Mouse (Mus musculus) small intestine, adult 2 months (tissue): Measurements from ENCODE around the gene Epb41l5. TPM values are rescaled to one million over a fixed set of nuclear protein-coding genes. Genes with fewer than 3 reads are reported as not detected.

Experiments used
- H3K27ac ChIP-seq: fragments of 200-500 bp; 2 replicates; pipeline ENCODE4 v1.5.1; 2012; ENCODE audit warnings: low read depth, low read length, control low read depth, inconsistent platforms; ENCODE audit not compliant: insufficient read depth
- H3K27me3 ChIP-seq: fragments of 200-500 bp; 2 replicates; pipeline ENCODE4 v1.6.1; 2012; ENCODE audit warnings: mild to moderate bottlenecking, moderate library complexity, low read length, inconsistent platforms; ENCODE audit not compliant: control insufficient read depth, insufficient read depth
- H3K36me3 ChIP-seq: fragments of 200-500 bp; 2 replicates; pipeline ENCODE4 v1.6.1; 2012; ENCODE audit warnings: mild to moderate bottlenecking, low read length, control low read depth, inconsistent platforms; ENCODE audit not compliant: control insufficient read depth, insufficient read depth
- H3K4me1 ChIP-seq: fragments of 200-500 bp; 2 replicates; pipeline ENCODE4 v1.6.1; 2012; ENCODE audit warnings: low read length, inconsistent platforms, mixed read lengths; ENCODE audit not compliant: control insufficient read depth, insufficient read depth, insufficient read length
- H3K4me3 ChIP-seq: fragments of 200-500 bp; 2 replicates; pipeline ENCODE4 v1.5.1; 2012; ENCODE audit warnings: low read depth, mild to moderate bottlenecking, control low read depth, inconsistent platforms, low read length, moderate library complexity
- CTCF ChIP-seq: fragments of 200-500 bp; IDR thresholded peaks from 2 replicates; pipeline ENCODE4 v1.5.1; 2012; ENCODE audit warnings: low read depth, mild to moderate bottlenecking, control low read depth, inconsistent platforms, low read length, moderate library complexity, mixed read lengths; ENCODE audit not compliant: insufficient replicate concordance, insufficient read length; ENCODE audit errors: extremely low read depth
- POLR2A ChIP-seq: fragments of 200-500 bp; IDR thresholded peaks from 2 replicates; pipeline ENCODE4 v1.6.1; 2012; ENCODE audit warnings: low read depth, mild to moderate bottlenecking, control low read depth, inconsistent platforms, low read length, moderate library complexity
- whole genome bisulfite sequencing: fragments of 180-500 bp; shearing (Covaris S2); methylation state at CpG from one replicate; pipeline ENCODE4 v1.1.7; 2018; 5-methylcytosine and 5-hydroxymethylcytosine counted together
- polyA plus RNA-seq: library from polyadenylated mRNA; depleted of rRNA; stranded (reverse); fragments of >200 nt; gene quantifications from 2 replicates; pipeline ENCODE4 v1.2.3, GENCODE M21; 2012; rRNA removed

Gene Epb41l5
- 2.2 and 2.9 TPM in 2 replicates for polyA plus RNA-seq

DNA sequence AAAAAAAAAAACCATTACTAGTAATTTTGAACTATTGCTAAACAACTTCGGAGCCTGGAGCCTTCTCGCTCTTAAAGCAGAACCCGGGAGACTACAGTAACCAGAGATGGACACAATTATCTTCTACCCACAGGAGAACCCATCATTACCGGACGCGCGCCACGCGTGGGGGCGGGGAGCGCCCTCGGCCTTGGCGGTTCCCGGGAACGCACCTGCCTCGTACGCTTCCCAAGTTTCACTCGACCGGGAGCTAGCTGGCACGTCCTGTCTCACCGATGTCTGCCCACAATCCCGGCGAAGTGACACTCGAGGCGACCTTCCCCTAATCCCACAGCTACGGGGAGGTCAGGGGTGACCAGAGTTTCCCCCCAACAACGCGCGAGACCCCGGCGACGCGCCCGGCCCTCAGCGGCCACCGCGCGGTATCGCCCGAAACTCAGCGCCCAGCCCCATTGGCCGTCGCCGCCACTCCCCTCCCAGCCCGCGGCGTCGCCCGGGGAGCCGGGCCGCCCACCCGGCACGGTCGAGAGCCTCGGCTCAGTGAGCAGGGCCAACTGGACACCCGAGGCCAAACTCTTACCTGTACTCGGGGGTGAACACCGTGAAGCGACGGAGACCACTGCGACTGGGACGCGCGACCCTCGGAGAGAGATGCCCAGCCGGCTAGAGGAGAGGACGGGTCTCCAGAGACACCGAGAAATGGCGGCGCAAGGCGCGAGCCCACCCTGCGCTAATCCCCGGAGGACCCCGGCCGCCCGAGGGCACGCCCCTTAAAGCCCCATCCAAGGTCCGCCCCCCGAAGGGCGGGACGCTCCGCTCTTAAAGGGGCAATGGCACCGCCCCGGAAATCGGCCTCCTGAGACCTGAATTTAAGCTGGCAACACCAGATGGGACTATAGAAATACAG lies at the start of gene Epb41l5:
Gene Epb41l5 (minus strand): TSS at position 796 of the 907 bp plus-strand sequence.
- H3K27ac ChIP-seq = peak within 1 kb of the TSS; percentile 74
- no peak for TF ChIP-seq POLR2A
- TF ChIP-seq CTCF = no peak
- H3K36me3 ChIP-seq = no peaks in the 10 kb centered on the region
- peak within 1 kb of the TSS; percentile 95 for H3K4me3 ChIP-seq
- no peaks in the 10 kb centered on the region for H3K27me3 ChIP-seq
- H3K4me1 ChIP-seq = peaks cover 2% of the 10 kb centered on the region; the same call in 1 of the 2 replicates
- under 1% methylated on average over 85 of the region's 86 CpGs for WGBS

GRCm38 (mm10) chr1:119696860-119697259 lies 48.1 kb upstream of the Epb41l5 start:
- TF ChIP-seq CTCF = no peak
- TF ChIP-seq POLR2A = no peak
- WGBS = 96% methylated on average over 1 of the region's 1 CpGs

DNA sequence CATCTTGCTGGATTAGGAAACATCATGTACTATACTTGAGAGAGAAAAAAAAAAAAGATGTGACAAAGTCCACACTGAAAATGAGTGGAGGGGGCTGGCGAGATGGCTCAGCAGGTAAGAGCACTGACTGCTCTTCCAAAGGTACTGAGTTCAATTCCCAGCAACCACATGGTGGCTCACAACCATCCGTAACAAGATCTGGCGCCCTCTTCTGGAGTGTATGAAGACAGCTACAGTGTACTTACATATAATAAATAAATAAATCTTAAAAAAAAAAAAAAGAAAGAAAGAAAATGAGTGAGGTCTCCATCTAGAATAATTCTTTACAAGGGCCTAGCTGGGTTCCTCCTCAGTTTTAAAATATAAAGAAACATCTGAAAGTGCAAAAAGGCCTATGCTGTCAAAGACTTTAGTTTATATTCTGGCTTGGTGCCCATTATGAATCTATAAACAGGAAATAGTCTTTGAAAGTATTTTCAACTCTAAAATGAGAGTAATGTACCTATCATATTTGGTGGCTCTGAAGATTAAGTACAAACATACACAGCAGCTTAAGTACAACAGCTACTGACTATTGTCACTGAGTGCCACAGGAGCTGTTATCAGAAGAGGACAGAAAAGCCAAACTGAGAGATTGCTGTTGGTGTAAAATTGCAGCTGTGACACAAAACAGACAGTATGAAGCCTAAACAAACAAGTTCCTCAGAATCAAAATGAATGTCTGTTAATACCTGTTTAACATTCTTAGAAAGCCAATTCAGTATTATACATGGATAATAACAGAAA lies 37.2 kb upstream of the Epb41l5 start:
- H3K4me3 ChIP-seq = no peak overlapping the region
- H3K27ac ChIP-seq = no peak overlapping the region
- H3K36me3 ChIP-seq = peaks cover 5% of the 10 kb centered on the region
- no peaks in the 10 kb centered on the region for H3K27me3 ChIP-seq
- no peak for TF ChIP-seq CTCF
- no peak for TF ChIP-seq POLR2A
- H3K4me1 ChIP-seq = no peaks in the 10 kb centered on the region
- WGBS = 95% methylated on average over 3 of the region's 3 CpGs

More at GRCm38 (mm10) chr1:119696860-119697259, 48.1 kb upstream of the Epb41l5 start:
- H3K36me3 ChIP-seq = no peaks in the 10 kb centered on the region
- no peak overlapping the region for H3K4me3 ChIP-seq
- H3K4me1 ChIP-seq = 0 out of 2 replicates have a peak, but pooled peaks cover 3% of the 10 kb centered on the region
- H3K27me3 ChIP-seq = no peaks in the 10 kb centered on the region
- H3K27ac ChIP-seq = no peak overlapping the region

DNA sequence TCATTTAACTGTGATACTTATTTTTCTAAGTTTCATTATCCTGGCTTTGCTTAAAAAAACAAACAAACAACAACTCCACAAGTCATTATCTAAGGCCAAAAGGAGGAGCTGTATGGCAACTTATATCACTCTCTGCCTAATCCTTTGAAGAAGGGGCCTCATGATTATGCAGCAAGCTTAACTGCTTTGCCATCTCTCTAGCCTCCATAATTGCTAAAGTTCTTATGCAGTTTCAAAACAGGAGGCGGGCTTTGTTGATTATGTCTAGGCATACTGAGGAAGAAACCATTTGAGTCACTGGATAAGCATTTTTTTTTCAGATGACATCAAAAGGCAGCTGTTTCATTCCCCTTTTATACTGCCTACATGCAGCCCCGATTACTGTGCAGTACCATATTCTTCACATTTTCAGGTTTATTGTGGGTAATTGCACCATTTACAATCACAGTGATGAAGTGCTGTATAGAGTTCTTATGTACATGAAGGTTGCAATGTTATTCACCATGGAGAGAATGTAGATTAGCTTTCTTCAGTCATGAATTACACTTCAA lies 32.9 kb upstream of the Epb41l5 start:
- Histone ChIP-seq H3K36me3 (peaks cover 8% of the 10 kb centered on the region; the same call in 1 of the 2 replicates), H3K27ac (no peak overlapping the region), H3K4me3 (no peak overlapping the region), H3K4me1 (no peaks in the 10 kb centered on the region), H3K27me3 (no peaks in the 10 kb centered on the region)
- 64% methylated on average over 2 of the region's 2 CpGs for WGBS
- TF ChIP-seq POLR2A (no peak), CTCF (no peak)

DNA sequence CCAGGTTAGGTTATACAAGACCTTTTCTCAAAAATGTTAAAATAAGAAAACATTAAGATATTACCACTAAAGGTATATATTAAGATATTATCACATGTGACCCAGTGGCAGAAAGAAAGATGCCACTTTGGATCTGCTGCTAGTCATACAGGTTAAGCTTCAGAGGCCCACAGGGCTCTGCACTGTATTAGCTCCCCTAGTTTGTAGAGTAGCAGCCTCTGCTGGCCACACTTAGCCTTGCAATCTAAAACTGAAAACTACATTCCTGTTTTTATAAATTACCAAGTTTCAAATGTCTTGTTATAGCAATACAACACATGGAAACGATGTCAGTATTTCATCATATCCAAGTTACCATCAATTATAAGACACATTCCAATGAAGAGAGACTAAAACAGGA lies 26.2 kb upstream of the Epb41l5 start:
- no peak overlapping the region for H3K27ac ChIP-seq
- H3K4me3 ChIP-seq = no peak overlapping the region
- H3K36me3 ChIP-seq = peaks cover 6% of the 10 kb centered on the region; the same call in 1 of the 2 replicates
- TF ChIP-seq POLR2A = no peak
- peak; percentile 54; the same call in 1 of the 2 replicates for TF ChIP-seq CTCF
- WGBS = 57% methylated on average over 1 of the region's 1 CpGs
- H3K4me1 ChIP-seq = no peaks in the 10 kb centered on the region
- H3K27me3 ChIP-seq = no peaks in the 10 kb centered on the region

- H3K27ac ChIP-seq = no peak overlapping the region
- H3K36me3 ChIP-seq = no peaks in the 10 kb centered on the region
- no peaks in the 10 kb centered on the region for H3K4me1 ChIP-seq
- no peaks in the 10 kb centered on the region for H3K27me3 ChIP-seq
- no peak for TF ChIP-seq CTCF
- no peak for TF ChIP-seq POLR2A
- H3K4me3 ChIP-seq = no peak overlapping the region
- WGBS = 74% methylated on average over 7 of the region's 7 CpGs
These were observed 18.1 kb upstream of the Epb41l5 start for GRCm38 (mm10) chr1:119666904-119667303.
